In the genomic region with DNA sequence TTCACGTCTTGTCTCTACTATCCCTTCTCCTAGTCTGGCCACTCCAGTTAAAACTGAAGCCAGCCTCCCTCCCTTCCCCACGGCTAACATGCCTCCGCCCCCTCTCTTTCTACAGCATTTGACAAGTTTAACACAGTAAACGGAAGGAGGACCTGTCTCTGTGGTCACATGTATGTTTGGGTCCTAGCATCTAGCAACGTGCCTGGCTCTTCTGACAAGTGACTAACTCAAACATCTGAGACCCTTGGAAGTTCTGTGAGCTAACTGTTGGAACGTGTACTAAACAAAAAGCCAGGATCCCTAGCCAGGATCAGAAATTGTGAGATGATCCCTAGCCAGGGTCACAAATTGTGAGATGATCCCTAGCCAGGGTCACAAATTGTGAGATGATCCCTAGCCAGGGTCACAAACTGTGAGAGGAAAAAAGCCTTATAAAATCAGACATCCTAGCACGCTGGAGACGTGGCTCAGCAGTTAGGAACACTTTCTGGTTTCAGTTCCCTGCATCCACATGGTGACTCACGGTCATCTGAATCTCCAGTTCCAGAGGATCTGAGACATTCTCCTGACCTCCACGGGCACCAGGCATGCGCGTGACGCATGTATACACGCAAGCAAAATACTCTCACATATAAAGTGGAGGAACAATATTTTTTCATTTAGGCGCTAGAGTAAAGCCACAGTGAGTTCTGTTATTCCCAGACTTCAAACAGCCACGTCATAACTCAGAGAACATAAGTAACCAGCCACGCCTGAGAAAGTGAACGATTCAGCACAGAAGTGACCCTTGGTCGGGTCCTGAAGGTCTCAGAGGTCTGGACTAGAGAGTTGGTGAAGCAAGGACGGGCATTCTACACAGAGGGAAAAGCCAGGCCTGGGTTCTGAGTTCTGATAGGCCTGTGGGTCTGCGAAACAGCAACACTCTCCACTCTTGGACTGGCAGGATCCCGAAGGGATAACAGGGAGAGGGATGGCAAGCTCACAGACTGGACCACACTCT, we compare ENCODE assay signal across 11 mouse cellular contexts. TPM values are rescaled to one million over a fixed set of nuclear protein-coding genes. Genes with fewer than 3 reads are reported as not detected.
DNase-seq lines count a peak whose midpoint lies in the region; ATAC-seq and TF ChIP-seq lines count a peak whose summit lies in the region.
"Had no signal": no experiment of that assay in that cellular context is flagged by ENCODE, and none has a peak within 500 bp of the region (broad histone marks: within the 10 kb centered on the region; RNA-seq: fewer than 3 reads in every experiment).

No protein-coding gene starts in this region.

- WGBS in intestine, postnatal 0 days = 68% methylated on average over 22 of the region's 22 CpGs
- WGBS in intestine, embryonic 16.5 days = 74% methylated on average over 22 of the region's 22 CpGs
- WGBS in macrophage (ENCODE audit: missing documents) = 46% methylated on average over 22 of the region's 22 CpGs

- no peaks in the 10 kb centered on the region for H3K27me3 ChIP-seq in intestine, postnatal 0 days (replicated peaks; ENCODE audit: control insufficient read depth, insufficient read depth, low read length)
- H3K27me3 ChIP-seq in intestine, embryonic 16.5 days (replicated peaks; ENCODE audit: control insufficient read depth, insufficient read depth, low read length) = no peaks in the 10 kb centered on the region

- ATAC-seq in intestine, postnatal 0 days = peak; percentile 74
- ATAC-seq in intestine, embryonic 16.5 days = no peak
- ATAC-seq: forebrain, postnatal 0 days had no signal

- intact Hi-C loops in left cerebral cortex, postnatal 36 days (cut with DNase I) = no loop called here

- H3K9me3 ChIP-seq in intestine, postnatal 0 days (ENCODE audit: control insufficient read depth) = no peaks in the 10 kb centered on the region
- no peaks in the 10 kb centered on the region for H3K9me3 ChIP-seq in intestine, embryonic 16.5 days (ENCODE audit: control insufficient read depth, low read length)
- H3K9me3 ChIP-seq: G1E had no signal

- no peak overlapping the region for H3K4me2 ChIP-seq in intestine, postnatal 0 days (replicated peaks; ENCODE audit: low read depth)
- no peak overlapping the region for H3K4me2 ChIP-seq in intestine, embryonic 16.5 days (ENCODE audit: low read depth, low read length)

- H3K79me2 ChIP-seq in macrophage (ENCODE audit: inconsistent target) = peaks cover 85% of the 10 kb centered on the region

- H3K4me3 ChIP-seq in intestine, postnatal 0 days (ENCODE audit: low read depth, low read length) = no peak overlapping the region
- no peak overlapping the region for H3K4me3 ChIP-seq in intestine, embryonic 16.5 days (ENCODE audit: low read length)
- H3K4me3 ChIP-seq in macrophage (ENCODE audit: inconsistent target) = no peak overlapping the region

- H3K27ac ChIP-seq in intestine, postnatal 0 days (ENCODE audit: low read depth, low read length) = peak overlapping the region; percentile 67
- H3K27ac ChIP-seq in intestine, embryonic 16.5 days (ENCODE audit: low read length) = no peak overlapping the region
- H3K27ac ChIP-seq in macrophage = peak overlapping the region; percentile 97
- H3K27ac ChIP-seq: liver, embryonic 14.5 days had no signal

- no peaks in the 10 kb centered on the region for H3K4me1 ChIP-seq in intestine, postnatal 0 days (replicated peaks; ENCODE audit: control insufficient read depth, insufficient read depth, low read length)
- H3K4me1 ChIP-seq in intestine, embryonic 16.5 days (ENCODE audit: control insufficient read depth, insufficient read depth, low read length) = peaks cover 11% of the 10 kb centered on the region

- peaks cover 45% of the 10 kb centered on the region for H3K36me3 ChIP-seq in intestine, postnatal 0 days (ENCODE audit: control insufficient read depth, insufficient read depth)
- peaks cover 15% of the 10 kb centered on the region for H3K36me3 ChIP-seq in intestine, embryonic 16.5 days (ENCODE audit: control insufficient read depth, insufficient read depth, low read length)
- H3K36me3 ChIP-seq in macrophage (ENCODE audit: inconsistent target) = peaks cover 49% of the 10 kb centered on the region

- no peak overlapping the region for H3K9ac ChIP-seq in intestine, postnatal 0 days (ENCODE audit: low read depth, low read length)
- no peak overlapping the region for H3K9ac ChIP-seq in intestine, embryonic 16.5 days (ENCODE audit: low read depth, low read length)
- H3K9ac ChIP-seq: forebrain, postnatal 0 days; liver, embryonic 14.5 days had no signal

- peak; percentile 65 for DNase-seq in R1 (ENCODE audit: low read depth, low spot score)
- DNase-seq in brain, adult 2 months (ENCODE audit: low read depth, low spot score) = peak; percentile 54
- DNase-seq in left cerebral cortex, adult 18-20 months (ENCODE audit: low spot score in 2 of 2) = no peak
- no peak for DNase-seq in layer of hippocampus, postnatal 10 days (ENCODE audit: low spot score in 2 of 2)
- DNase-seq in left cerebral cortex, postnatal 36 days (ENCODE audit: low spot score in 2 of 2) = no peak
- DNase-seq: forebrain, postnatal 0 days had no signal

- no peak for TF ChIP-seq CTCF in intestine, postnatal 0 days (IDR thresholded peaks at IDR 0.05; ENCODE audit: low read depth)

RNA-seq across cellular contexts. Expression of gene Got1, which starts 12.5 kb away (rescaled TPM):
- 82.3 and 85.0 TPM in 2 replicates for polyA plus RNA-seq in intestine, postnatal 0 days (2015; fragmentation: Nextera tagmentation; extraction: Ambion mirVana)
- 70.5 and 73.4 TPM in 2 replicates for polyA plus RNA-seq in intestine, embryonic 16.5 days (2015; fragmentation: Nextera tagmentation; extraction: Ambion mirVana)
- 100 to 1,000 TPM in 3 of 26 experiments, 10 to 100 TPM in 22, 1 to 10 TPM in 1; 8.1 to 167 (median 40.8) TPM for total RNA-seq in macrophage (2018; cell fraction: chromatin; rRNA removed)
- total RNA-seq in macrophage (2018; cell fraction: cytosol; rRNA removed) = 100 to 1,000 TPM in 5 of 26 experiments, 10 to 100 TPM in 21; 54.4 to 123 (median 77.7) TPM
- total RNA-seq in macrophage (2018; cell fraction: nucleus; rRNA removed) = 100 to 1,000 TPM in 2 of 26 experiments, 10 to 100 TPM in 24; 16.9 to 138 (median 47.4) TPM
- 86.8 to 158 TPM (median 102 TPM) in 3 replicates for polyA plus RNA-seq in macrophage (2018)
- 100 to 1,000 TPM; 407 to 417 TPM for total RNA-seq in left cerebral cortex, adult 18-20 months (2021)
- 100 to 1,000 TPM; 185 to 197 TPM for total RNA-seq in layer of hippocampus, postnatal 10 days (2021)
- total RNA-seq in left cerebral cortex, postnatal 36 days (2021) = 100 to 1,000 TPM; 352 to 386 TPM

Comparison
In these comparisons a context has a peak if more than half of its experiments do, and no peak if none do; other contexts are left out.
1. DNase-seq: peak in R1 (single experiment) and brain, adult 2 months (single experiment); none in left cerebral cortex, adult 18-20 months (0 of 2), layer of hippocampus, postnatal 10 days (0 of 2) and left cerebral cortex, postnatal 36 days (0 of 2).